ENCODE assay signal across 8 mouse cellular contexts in the genomic region with DNA sequence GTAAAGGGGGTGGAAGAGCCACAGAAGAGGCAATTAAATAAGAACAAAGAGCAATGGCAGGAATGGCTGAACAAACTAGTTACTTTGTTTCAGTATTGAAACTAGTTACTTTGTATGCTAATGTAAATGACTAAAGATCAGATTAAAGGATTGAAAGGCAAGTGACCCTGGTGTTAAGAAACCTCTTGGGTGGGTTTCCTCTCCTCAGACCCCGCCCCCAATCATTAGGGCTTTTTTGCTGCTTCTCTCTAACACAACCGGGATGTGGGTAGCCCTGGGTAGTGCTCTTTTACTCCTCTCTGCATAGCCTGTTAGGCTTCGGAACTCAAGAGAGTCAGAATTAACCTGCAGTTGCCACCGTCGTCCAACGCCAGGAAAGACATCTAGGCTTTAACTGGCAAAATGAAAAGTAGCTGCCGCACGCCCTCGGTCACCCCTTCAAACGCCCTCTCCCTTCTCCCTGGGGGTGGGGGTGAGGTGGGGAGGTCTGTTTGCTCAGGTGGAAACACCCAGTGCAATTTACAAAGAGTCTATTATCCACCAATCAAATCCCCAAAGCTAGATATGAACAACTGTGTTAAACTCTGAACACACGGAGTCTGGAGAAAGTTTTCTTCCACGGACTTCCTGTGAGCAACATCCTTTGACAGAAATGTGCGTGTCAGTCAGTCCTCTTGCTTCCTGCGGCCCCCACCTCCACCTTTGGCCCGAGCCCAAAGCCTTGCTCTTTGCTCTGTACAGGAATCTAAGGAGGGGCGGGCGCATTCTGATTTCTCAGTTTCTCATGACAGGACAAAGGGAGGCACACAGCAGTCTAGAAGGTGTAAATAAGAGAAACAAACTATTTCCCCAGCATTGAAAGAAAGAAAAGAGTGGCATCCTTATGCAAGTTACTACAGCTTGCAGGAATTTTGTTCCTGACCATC. TPM values are rescaled to one million over a fixed set of nuclear protein-coding genes. Genes with fewer than 3 reads are reported as not detected.
DNase-seq lines count a peak whose midpoint lies in the region; ATAC-seq and TF ChIP-seq lines count a peak whose summit lies in the region.

No protein-coding gene starts in this region.

- TF ChIP-seq EP300 in stomach, postnatal 0 days (optimal IDR thresholded peaks at IDR 0.05): no peak

- peak overlapping the region; percentile 63 for H3K9ac ChIP-seq in forebrain, embryonic 13.5 days
- H3K9ac ChIP-seq in limb, embryonic 12.5 days (replicated peaks): peak overlapping the region; percentile 67
- H3K9ac ChIP-seq in midbrain, embryonic 12.5 days (replicated peaks): peak overlapping the region; percentile 66
- H3K9ac ChIP-seq in stomach, postnatal 0 days (ENCODE audit: low read length): peak overlapping the region; percentile 68

- peak overlapping the region; percentile 89 for H3K27ac ChIP-seq in bone marrow, adult 2 months (ENCODE audit: control insufficient read depth, insufficient read depth, low read depth, low read length, poor library complexity)
- no peak overlapping the region for H3K27ac ChIP-seq in forebrain, embryonic 13.5 days
- peak overlapping the region; percentile 12; the same call in 1 of the 2 replicates for H3K27ac ChIP-seq in limb, embryonic 12.5 days
- no peak overlapping the region for H3K27ac ChIP-seq in midbrain, embryonic 12.5 days (replicated peaks)
- peak overlapping the region; percentile 79 for H3K27ac ChIP-seq in stomach, postnatal 0 days (replicated peaks)

- H3K4me2 ChIP-seq in forebrain, embryonic 13.5 days: peak overlapping the region; percentile 82
- peak overlapping the region; percentile 80 for H3K4me2 ChIP-seq in limb, embryonic 12.5 days
- H3K4me2 ChIP-seq in midbrain, embryonic 12.5 days (replicated peaks): peak overlapping the region; percentile 81
- H3K4me2 ChIP-seq in stomach, postnatal 0 days (replicated peaks; ENCODE audit: low read depth): peak overlapping the region; percentile 86

- ATAC-seq in forebrain, embryonic 13.5 days: peak; percentile 45
- peak; percentile 51 to 61 for ATAC-seq in hematopoietic stem cell, adult 5-6 weeks (replicated peaks in 1 of 2; ENCODE audit: insufficient read depth in 1 of 2, low FRiP score in 2 of 2, low TSS enrichment in 1 of 2, low read depth in 1 of 2, poor library complexity in 2 of 2, severe bottlenecking in 2 of 2)
- peak; percentile 43; the same call in 1 of the 2 replicates for ATAC-seq in limb, embryonic 12.5 days (ENCODE audit: insufficient number of reproducible peaks, insufficient read depth, low FRiP score, low TSS enrichment, low read depth)
- peak; percentile 42; the same call in 1 of the 2 replicates for ATAC-seq in midbrain, embryonic 12.5 days (ENCODE audit: low FRiP score, low read depth)
- ATAC-seq in stomach, postnatal 0 days (ENCODE audit: low FRiP score, low TSS enrichment): peak; percentile 73

- under 1% methylated on average over 17 of the region's 17 CpGs for WGBS in bone marrow, adult 2 months
- WGBS in forebrain, embryonic 13.5 days: 1% methylated on average over 17 of the region's 17 CpGs
- 3% methylated on average over 17 of the region's 17 CpGs for WGBS in limb, embryonic 12.5 days
- WGBS in midbrain, embryonic 12.5 days: under 1% methylated on average over 17 of the region's 17 CpGs
- under 1% methylated on average over 17 of the region's 17 CpGs for WGBS in stomach, postnatal 0 days

- H3K36me3 ChIP-seq in forebrain, embryonic 13.5 days (ENCODE audit: poor library complexity, severe bottlenecking): no peaks in the 10 kb centered on the region
- H3K36me3 ChIP-seq in limb, embryonic 12.5 days: peaks cover 5% of the 10 kb centered on the region; the same call in 1 of the 2 replicates
- no peaks in the 10 kb centered on the region for H3K36me3 ChIP-seq in midbrain, embryonic 12.5 days
- no peaks in the 10 kb centered on the region; the same call in 1 of the 2 replicates for H3K36me3 ChIP-seq in stomach, postnatal 0 days (ENCODE audit: control insufficient read depth, insufficient read depth, low read length)

- H3K27me3 ChIP-seq in forebrain, embryonic 13.5 days: 0 out of 2 replicates have a peak, but pooled peaks cover 5% of the 10 kb centered on the region
- H3K27me3 ChIP-seq in limb, embryonic 12.5 days: no peaks in the 10 kb centered on the region
- no peaks in the 10 kb centered on the region for H3K27me3 ChIP-seq in midbrain, embryonic 12.5 days
- H3K27me3 ChIP-seq in stomach, postnatal 0 days (ENCODE audit: control insufficient read depth, insufficient read depth, low read length): no peaks in the 10 kb centered on the region

- H3K9me3 ChIP-seq in forebrain, embryonic 13.5 days (replicated peaks): no peaks in the 10 kb centered on the region
- no peaks in the 10 kb centered on the region for H3K9me3 ChIP-seq in limb, embryonic 12.5 days
- no peaks in the 10 kb centered on the region for H3K9me3 ChIP-seq in midbrain, embryonic 12.5 days
- no peaks in the 10 kb centered on the region for H3K9me3 ChIP-seq in stomach, postnatal 0 days (ENCODE audit: control insufficient read depth, low read length)

- TF ChIP-seq CTCF in bone marrow, adult 2 months (IDR thresholded peaks at IDR 0.05; ENCODE audit: control insufficient read depth, insufficient read depth, low read length): no peak
- no peak for TF ChIP-seq CTCF in stomach, postnatal 0 days (IDR thresholded peaks at IDR 0.05; ENCODE audit: low read depth)

- DNase-seq in MEL-GATA-1-ER (ENCODE audit: extremely low read depth, low read depth): peak; percentile 27
- peak; percentile 56 for DNase-seq in stomach, postnatal 0 days (ENCODE audit: low spot score)
- no peak for DNase-seq in frontal cortex, postnatal 36 days (ENCODE audit: low spot score in 2 of 2)

- peak overlapping the region; percentile 91 for H3K4me3 ChIP-seq in bone marrow, adult 2 months (replicated peaks; ENCODE audit: control insufficient read depth, low read depth, low read length)
- H3K4me3 ChIP-seq in forebrain, embryonic 13.5 days: peak overlapping the region; percentile 52
- H3K4me3 ChIP-seq in limb, embryonic 12.5 days (replicated peaks): peak overlapping the region; percentile 56
- peak overlapping the region; percentile 47 for H3K4me3 ChIP-seq in midbrain, embryonic 12.5 days
- H3K4me3 ChIP-seq in stomach, postnatal 0 days (ENCODE audit: low read depth, low read length): peak overlapping the region; percentile 70

- TF ChIP-seq POLR2A in bone marrow, adult 2 months (IDR thresholded peaks at IDR 0.05; ENCODE audit: borderline replicate concordance, control insufficient read depth, low read depth, low read length): no peak

- H3K4me1 ChIP-seq in bone marrow, adult 2 months (ENCODE audit: control insufficient read depth, insufficient read depth, low read length): peaks cover 1% of the 10 kb centered on the region; the same call in 1 of the 2 replicates
- peaks cover 10% of the 10 kb centered on the region for H3K4me1 ChIP-seq in forebrain, embryonic 13.5 days
- peaks cover 11% of the 10 kb centered on the region; the same call in 1 of the 2 replicates for H3K4me1 ChIP-seq in limb, embryonic 12.5 days (replicated peaks)
- H3K4me1 ChIP-seq in midbrain, embryonic 12.5 days: peaks cover 13% of the 10 kb centered on the region
- 0 out of 2 replicates have a peak, but pooled peaks cover 2% of the 10 kb centered on the region for H3K4me1 ChIP-seq in stomach, postnatal 0 days (replicated peaks; ENCODE audit: control insufficient read depth, insufficient read depth)

RNA-seq across cellular contexts. Expression of a gene that starts 0.9 kb away (rescaled TPM):
- polyA plus RNA-seq in bone marrow, adult 2 months (2011; ENCODE audit: insufficient read depth, insufficient read length, low replicate concordance, missing spikeins): 11.1 and 17.6 TPM in 2 replicates
- polyA plus RNA-seq in forebrain, embryonic 13.5 days (2015; fragmentation: Nextera tagmentation; extraction: Ambion mirVana): 1.5 and 2.0 TPM in 2 replicates
- 65.7 and 83.7 TPM in 2 replicates for total RNA-seq in hematopoietic stem cell, adult 5-6 weeks (2017)
- polyA plus RNA-seq in limb, embryonic 12.5 days (2016; fragmentation: Nextera tagmentation; extraction: Ambion mirVana): 6.0 and 6.8 TPM in 2 replicates
- 3.4 and 5.7 TPM in 2 replicates for polyA plus RNA-seq in midbrain, embryonic 12.5 days (2016; fragmentation: Nextera tagmentation; extraction: Ambion mirVana)
- polyA plus RNA-seq in stomach, postnatal 0 days (2015; fragmentation: Nextera tagmentation; extraction: Ambion mirVana): 5.9 and 6.9 TPM in 2 replicates

RNA-seq across cellular contexts. Expression of a gene that starts 30.6 kb away (rescaled TPM):
- 12.2 and 13.7 TPM in 2 replicates for polyA plus RNA-seq in bone marrow, adult 2 months (2011; ENCODE audit: insufficient read depth, insufficient read length, low replicate concordance, missing spikeins)
- polyA plus RNA-seq in forebrain, embryonic 13.5 days (2015; fragmentation: Nextera tagmentation; extraction: Ambion mirVana): 31.6 and 32.4 TPM in 2 replicates
- 11.1 and 50.3 TPM in 2 replicates for total RNA-seq in hematopoietic stem cell, adult 5-6 weeks (2017)
- polyA plus RNA-seq in limb, embryonic 12.5 days (2016; fragmentation: Nextera tagmentation; extraction: Ambion mirVana): 26.4 and 34.4 TPM in 2 replicates
- polyA plus RNA-seq in midbrain, embryonic 12.5 days (2016; fragmentation: Nextera tagmentation; extraction: Ambion mirVana): 30.8 and 34.2 TPM in 2 replicates
- 49.8 and 50.3 TPM in 2 replicates for polyA plus RNA-seq in stomach, postnatal 0 days (2015; fragmentation: Nextera tagmentation; extraction: Ambion mirVana)

RNA-seq across cellular contexts. Expression of a gene that starts 30.9 kb away (rescaled TPM):
- 7.9 and 20.6 TPM in 2 replicates for polyA plus RNA-seq in bone marrow, adult 2 months (2011; ENCODE audit: insufficient read depth, insufficient read length, low replicate concordance, missing spikeins)
- polyA plus RNA-seq in forebrain, embryonic 13.5 days (2015; fragmentation: Nextera tagmentation; extraction: Ambion mirVana): 41.1 and 41.6 TPM in 2 replicates
- 110 and 135 TPM in 2 replicates for total RNA-seq in hematopoietic stem cell, adult 5-6 weeks (2017)
- 57.4 and 58.4 TPM in 2 replicates for polyA plus RNA-seq in limb, embryonic 12.5 days (2016; fragmentation: Nextera tagmentation; extraction: Ambion mirVana)
- 50.2 and 51.1 TPM in 2 replicates for polyA plus RNA-seq in midbrain, embryonic 12.5 days (2016; fragmentation: Nextera tagmentation; extraction: Ambion mirVana)
- polyA plus RNA-seq in stomach, postnatal 0 days (2015; fragmentation: Nextera tagmentation; extraction: Ambion mirVana): 16.3 and 16.8 TPM in 2 replicates

RNA-seq across cellular contexts. Expression of a gene that starts 40.5 kb away (rescaled TPM):
- 30.4 and 44.1 TPM in 2 replicates for polyA plus RNA-seq in bone marrow, adult 2 months (2011; ENCODE audit: insufficient read depth, insufficient read length, low replicate concordance, missing spikeins)
- polyA plus RNA-seq in forebrain, embryonic 13.5 days (2015; fragmentation: Nextera tagmentation; extraction: Ambion mirVana): 306 and 322 TPM in 2 replicates
- 43.8 and 50.3 TPM in 2 replicates for total RNA-seq in hematopoietic stem cell, adult 5-6 weeks (2017)
- polyA plus RNA-seq in limb, embryonic 12.5 days (2016; fragmentation: Nextera tagmentation; extraction: Ambion mirVana): 291 and 294 TPM in 2 replicates
- 252 and 265 TPM in 2 replicates for polyA plus RNA-seq in midbrain, embryonic 12.5 days (2016; fragmentation: Nextera tagmentation; extraction: Ambion mirVana)
- polyA plus RNA-seq in stomach, postnatal 0 days (2015; fragmentation: Nextera tagmentation; extraction: Ambion mirVana): 354 and 360 TPM in 2 replicates

Comparison
In these comparisons a context has a peak if more than half of its experiments do, and no peak if none do; other contexts are left out.
1. DNase-seq: peak in MEL-GATA-1-ER (single experiment) and stomach, postnatal 0 days (single experiment); none in frontal cortex, postnatal 36 days (0 of 2).
2. H3K27ac ChIP-seq: peak in bone marrow, adult 2 months (single experiment), limb, embryonic 12.5 days (single experiment) and stomach, postnatal 0 days (single experiment); none in forebrain, embryonic 13.5 days (single experiment) and midbrain, embryonic 12.5 days (single experiment).
3. Peak in every context shown above with its lines, with median percentiles within 50 percentile points of each other: H3K4me3 ChIP-seq, ATAC-seq, H3K4me2 ChIP-seq and H3K9ac ChIP-seq.